Mouse (Mus musculus) liver, adult 2 months (tissue): ENCODE results near the gene Abca7.

ENCODE experiments used
- CTCF ChIP-seq: fragments of 200-500 bp; IDR thresholded peaks from 2 replicates; pipeline ENCODE4 v1.5.1; 2011; ENCODE audit warnings: low read depth, low read length, control low read depth
- POLR2A ChIP-seq: fragments of 200-500 bp; IDR thresholded peaks from 2 replicates; pipeline ENCODE4 v1.6.1; 2011; ENCODE audit warnings: low read length, control low read depth; ENCODE audit not compliant: insufficient read depth; ENCODE audit errors: extremely low read depth

DNA sequence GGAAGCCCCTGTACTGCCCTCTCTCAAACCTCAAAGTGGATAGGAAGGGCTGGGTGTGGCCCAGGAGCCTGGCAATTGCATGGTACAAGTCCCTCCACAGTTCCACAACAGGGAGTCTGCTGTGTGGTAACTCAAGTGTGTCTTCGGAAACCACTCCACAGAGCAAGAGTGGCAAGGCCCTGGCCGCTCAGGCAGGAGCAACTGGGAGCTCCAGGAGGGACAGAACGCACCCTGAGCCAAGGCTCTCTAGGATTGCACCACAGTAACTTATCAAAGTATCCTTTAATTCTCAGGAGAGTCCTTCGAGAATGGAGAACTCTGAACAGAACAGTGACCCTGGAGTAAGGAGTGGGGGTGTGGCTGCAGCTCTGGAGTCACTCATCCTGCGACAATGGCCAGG, 39.4 kb downstream of the Abca7 start:
- TF ChIP-seq POLR2A (no peak), CTCF (no peak)
